Mouse (Mus musculus) embryonic fibroblast, embryonic 13.5 days (primary cell): ENCODE data around the gene Hoxc10.

Experiments
- CTCF ChIP-seq: IDR thresholded peaks from 2 replicates; pipeline ENCODE4 v1.5.1; 2011; ENCODE audit warnings: mild to moderate bottlenecking, control low read depth, low read length, moderate library complexity, borderline replicate concordance; ENCODE audit not compliant: insufficient read depth
- POLR2A ChIP-seq: IDR thresholded peaks from 2 replicates; pipeline ENCODE4 v1.6.1; 2011; ENCODE audit warnings: low read depth, mild to moderate bottlenecking, control low read depth, low read length, moderate library complexity

- no peak for TF ChIP-seq CTCF
- TF ChIP-seq POLR2A: no peak
These were observed 30.2 kb upstream of the Hoxc10 start, which contains the start of gene Hoxc12 for GRCm38 (mm10) chr15:102936279-102936972.
